Mouse (Mus musculus): ENCODE results near the gene Trappc1. TPM values are rescaled to one million over a fixed set of nuclear protein-coding genes. Genes with fewer than 3 reads are reported as not detected.

Trappc1 gene
- polyA plus RNA-seq, 1 experiment from 2014 or later = 162 TPM

DNA sequence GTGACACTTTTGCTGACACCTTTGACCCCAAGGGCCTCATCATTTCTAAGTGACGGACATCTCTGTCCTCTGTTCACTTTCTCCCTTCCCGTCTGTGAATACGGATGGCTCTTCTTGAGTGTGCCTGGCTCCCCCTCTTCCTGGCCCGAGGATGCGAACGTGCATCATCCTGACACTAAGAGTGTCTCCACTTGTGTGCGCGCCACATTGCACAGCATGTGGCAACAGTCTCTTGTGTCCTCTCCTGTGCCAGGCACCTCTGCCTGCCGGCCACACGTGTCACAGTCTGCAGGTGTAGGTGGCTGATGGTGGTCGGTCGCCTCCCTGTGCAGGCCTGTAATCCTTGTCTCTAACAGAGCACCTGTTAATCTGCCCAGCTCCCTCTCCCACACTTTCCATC lies 47.8 kb downstream of the Trappc1 start:
- Histone ChIP-seq H3K4me1 (replicated peaks; ENCODE audit: control insufficient read depth, insufficient read depth, low read length) (peaks cover 27% of the 10 kb centered on the region), H3K27me3 (replicated peaks; ENCODE audit: control insufficient read depth, insufficient read depth, low read length) (no peaks in the 10 kb centered on the region), H3K9ac (replicated peaks; ENCODE audit: low read depth, low read length) (peak overlapping the region; percentile 41), H3K4me2 (ENCODE audit: low read length) (peak overlapping the region; percentile 45), H3K4me3 (replicated peaks; ENCODE audit: low read length) (peak overlapping the region; percentile 2; the same call in 1 of the 2 replicates), H3K9me3 (ENCODE audit: control insufficient read depth, low read length) (no peaks in the 10 kb centered on the region), H3K27ac (ENCODE audit: low read length) (peak overlapping the region; percentile 95), H3K36me3 (ENCODE audit: control insufficient read depth, insufficient read depth) (no peaks in the 10 kb centered on the region)
- ATAC-seq = peak; percentile 9; the same call in 1 of the 2 replicates
- WGBS = 28% methylated on average over 12 of the region's 12 CpGs

DNA sequence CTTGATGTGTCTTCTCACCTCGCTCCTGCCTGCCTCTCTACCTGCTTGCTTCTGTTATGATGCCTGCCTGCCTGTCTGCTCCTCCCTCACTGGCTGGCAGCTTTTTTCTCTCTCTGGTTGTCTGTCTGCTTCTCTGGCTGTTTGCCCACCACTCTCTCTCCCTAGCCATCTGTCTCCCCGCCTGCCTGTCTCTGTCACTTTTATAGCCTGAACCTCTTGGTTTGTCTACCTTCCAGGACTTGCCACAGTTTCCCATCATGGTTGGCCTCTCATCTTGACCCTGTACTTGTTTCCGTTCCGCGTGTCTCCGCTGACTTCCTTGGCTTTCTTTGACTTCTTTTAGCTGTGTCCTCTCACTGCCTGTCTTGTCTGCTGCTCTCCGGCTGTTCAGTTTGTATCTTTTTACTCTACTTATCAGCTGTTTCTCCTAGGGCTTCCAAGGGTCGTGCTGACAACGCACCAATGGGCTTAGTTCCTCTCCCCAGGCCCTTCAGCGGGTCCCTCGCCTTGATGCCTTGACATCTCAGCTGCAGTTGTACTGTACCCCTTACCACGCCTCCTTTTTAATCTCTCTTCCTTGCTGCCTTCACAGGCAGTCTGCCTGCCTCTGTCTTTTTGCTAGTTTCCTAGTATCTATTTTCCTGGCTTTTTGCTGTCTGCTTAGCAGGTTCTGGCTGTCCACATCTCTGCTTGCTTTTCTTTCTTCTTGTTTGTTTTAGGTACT lies 48.4 kb downstream of the Trappc1 start:
- ATAC-seq = peak; percentile 43
- H3K4me3 ChIP-seq (replicated peaks; ENCODE audit: low read length) = peak overlapping the region; percentile 2; the same call in 1 of the 2 replicates
- H3K36me3 ChIP-seq (ENCODE audit: control insufficient read depth, insufficient read depth) = no peaks in the 10 kb centered on the region
- 29% methylated on average over 12 of the region's 12 CpGs for WGBS
- H3K9ac ChIP-seq (replicated peaks; ENCODE audit: low read depth, low read length) = peak overlapping the region; percentile 41; the same call in 1 of the 2 replicates
- peak overlapping the region; percentile 95 for H3K27ac ChIP-seq (ENCODE audit: low read length)
- peaks cover 27% of the 10 kb centered on the region for H3K4me1 ChIP-seq (replicated peaks; ENCODE audit: control insufficient read depth, insufficient read depth, low read length)
- peak overlapping the region; percentile 45 for H3K4me2 ChIP-seq (ENCODE audit: low read length)
- no peaks in the 10 kb centered on the region for H3K27me3 ChIP-seq (replicated peaks; ENCODE audit: control insufficient read depth, insufficient read depth, low read length)
- H3K9me3 ChIP-seq (ENCODE audit: control insufficient read depth, low read length) = no peaks in the 10 kb centered on the region

DNA sequence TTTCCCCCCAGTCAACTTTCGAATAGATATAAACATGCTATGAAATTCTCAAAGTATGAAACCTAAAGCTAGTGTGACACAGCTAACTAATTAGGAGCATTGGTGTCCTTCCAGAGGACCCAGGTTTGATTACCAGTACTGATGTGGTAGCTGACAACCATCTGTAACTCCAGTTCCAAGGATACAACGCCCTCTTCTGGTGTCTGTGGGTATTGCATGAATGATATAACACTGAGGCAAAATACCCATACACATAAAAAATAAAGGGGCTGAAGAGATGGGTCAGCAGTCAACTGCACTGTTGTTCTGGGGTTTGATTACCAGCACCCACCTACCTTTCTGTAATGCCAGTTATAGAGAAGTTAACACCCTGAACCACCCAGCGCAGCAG lies 49.0 kb downstream of the Trappc1 start:
- Histone ChIP-seq H3K4me3 (replicated peaks; ENCODE audit: low read length) (no peak overlapping the region), H3K4me2 (ENCODE audit: low read length) (no peak overlapping the region), H3K27ac (ENCODE audit: low read length) (peak overlapping the region; percentile 95), H3K27me3 (replicated peaks; ENCODE audit: control insufficient read depth, insufficient read depth, low read length) (no peaks in the 10 kb centered on the region), H3K9ac (replicated peaks; ENCODE audit: low read depth, low read length) (no peak overlapping the region), H3K36me3 (ENCODE audit: control insufficient read depth, insufficient read depth) (no peaks in the 10 kb centered on the region), H3K9me3 (ENCODE audit: control insufficient read depth, low read length) (no peaks in the 10 kb centered on the region), H3K4me1 (replicated peaks; ENCODE audit: control insufficient read depth, insufficient read depth, low read length) (peaks cover 27% of the 10 kb centered on the region)
- no peak for ATAC-seq
- 64% methylated on average over 3 of the region's 3 CpGs for WGBS

DNA sequence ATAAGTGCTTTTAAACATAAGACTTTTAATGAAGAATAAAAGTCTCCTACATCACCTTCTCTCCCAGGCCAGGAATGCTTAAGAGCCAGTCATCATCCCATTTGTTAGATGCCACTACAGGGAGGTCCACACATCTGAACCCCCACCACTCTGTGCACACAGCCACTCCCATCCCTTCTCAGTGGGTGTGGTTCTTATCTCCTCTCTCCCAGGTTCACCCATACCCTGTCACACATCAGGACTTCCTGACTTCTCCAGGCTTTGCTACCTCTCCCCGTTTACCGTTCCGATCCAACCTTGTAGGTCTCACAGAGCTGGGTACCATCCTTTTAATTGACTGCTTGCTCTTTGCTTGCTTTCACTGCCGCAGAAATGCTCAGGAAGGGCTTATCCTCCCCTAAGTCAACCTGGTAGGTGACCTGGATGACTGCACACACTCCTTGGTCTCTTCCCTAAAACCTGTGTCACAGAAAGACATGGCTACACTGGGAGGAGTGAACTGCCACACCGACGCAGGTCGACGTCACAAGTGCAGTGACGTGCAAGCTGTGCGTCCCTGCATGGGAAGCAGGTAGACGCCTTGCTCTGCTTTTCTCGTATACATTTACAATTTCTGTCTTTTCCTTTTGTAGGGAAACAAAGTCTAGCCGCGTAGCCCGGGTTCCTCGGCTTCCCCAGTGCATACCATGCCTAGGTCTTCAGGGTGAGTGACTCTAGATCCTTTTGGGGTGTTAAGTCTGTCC lies 49.6 kb downstream of the Trappc1 start:
- WGBS = 92% methylated on average over 16 of the region's 16 CpGs

More for the DNA sequence above, 49.6 kb downstream of the Trappc1 start:
- no peaks in the 10 kb centered on the region for H3K9me3 ChIP-seq (ENCODE audit: control insufficient read depth, low read length)
- H3K27me3 ChIP-seq (replicated peaks; ENCODE audit: control insufficient read depth, insufficient read depth, low read length) = no peaks in the 10 kb centered on the region
- H3K4me3 ChIP-seq (replicated peaks; ENCODE audit: low read length) = no peak overlapping the region
- peak overlapping the region; percentile 95 for H3K27ac ChIP-seq (ENCODE audit: low read length)
- no peak for ATAC-seq
- peaks cover 27% of the 10 kb centered on the region for H3K4me1 ChIP-seq (replicated peaks; ENCODE audit: control insufficient read depth, insufficient read depth, low read length)
- no peaks in the 10 kb centered on the region for H3K36me3 ChIP-seq (ENCODE audit: control insufficient read depth, insufficient read depth)
- no peak overlapping the region for H3K4me2 ChIP-seq (ENCODE audit: low read length)
- H3K9ac ChIP-seq (replicated peaks; ENCODE audit: low read depth, low read length) = no peak overlapping the region

Other genes starting within 250 kb of the Trappc1 start
- 217 and 259 TPM in 2 replicates for gene Vamp2, start 235.5 kb upstream of the Trappc1 start, polyA plus RNA-seq (2015; fragmentation: Nextera tagmentation; extraction: Ambion mirVana)
- gene Per1, start 228.8 kb upstream of the Trappc1 start, polyA plus RNA-seq (2015; fragmentation: Nextera tagmentation; extraction: Ambion mirVana) = 11.8 and 12.1 TPM in 2 replicates
- gene Hes7, start 203.6 kb upstream of the Trappc1 start, polyA plus RNA-seq (2015; fragmentation: Nextera tagmentation; extraction: Ambion mirVana) = 0.26 and 0.67 TPM in 2 replicates
- 0.39 and 0.71 TPM in 2 replicates for gene 9130213A22Rik, start 201.4 kb upstream of the Trappc1 start, polyA plus RNA-seq (2015; fragmentation: Nextera tagmentation; extraction: Ambion mirVana)
- 2.8 and 3.5 TPM in 2 replicates for gene Aloxe3, start 198.1 kb upstream of the Trappc1 start, polyA plus RNA-seq (2015; fragmentation: Nextera tagmentation; extraction: Ambion mirVana)
- gene Alox12b, start 167.0 kb upstream of the Trappc1 start, polyA plus RNA-seq (2015; fragmentation: Nextera tagmentation; extraction: Ambion mirVana) = 0.12 TPM in 1 of 2 replicates, not detected in the other
- 0.29 TPM in 1 of 2 replicates, not detected in the other for gene Alox8, start 126.1 kb upstream of the Trappc1 start, polyA plus RNA-seq (2015; fragmentation: Nextera tagmentation; extraction: Ambion mirVana)
- 0.56 and 0.68 TPM in 2 replicates for gene Gucy2e, start 86.9 kb upstream of the Trappc1 start, polyA plus RNA-seq (2015; fragmentation: Nextera tagmentation; extraction: Ambion mirVana)
- 31.0 and 32.5 TPM in 2 replicates for gene Cntrob, start 205 bp upstream of the Trappc1 start, polyA plus RNA-seq (2015; fragmentation: Nextera tagmentation; extraction: Ambion mirVana)
- gene Kcnab3, start 2.3 kb downstream of the Trappc1 start, polyA plus RNA-seq (2015; fragmentation: Nextera tagmentation; extraction: Ambion mirVana) = 5.7 and 6.0 TPM in 2 replicates
- gene Rnf227, start 16.5 kb downstream of the Trappc1 start, polyA plus RNA-seq (2015; fragmentation: Nextera tagmentation; extraction: Ambion mirVana) = 109 and 144 TPM in 2 replicates
- gene Chd3, start 45.4 kb downstream of the Trappc1 start, polyA plus RNA-seq (2015; fragmentation: Nextera tagmentation; extraction: Ambion mirVana) = 132 and 146 TPM in 2 replicates
- 79.2 and 86.1 TPM in 2 replicates for gene Naa38, start 71.5 kb downstream of the Trappc1 start, polyA plus RNA-seq (2015; fragmentation: Nextera tagmentation; extraction: Ambion mirVana)
- gene Cyb5d1, start 71.7 kb downstream of the Trappc1 start, polyA plus RNA-seq (2015; fragmentation: Nextera tagmentation; extraction: Ambion mirVana) = 42.5 and 44.2 TPM in 2 replicates
- gene Tmem88, start 74.3 kb downstream of the Trappc1 start, polyA plus RNA-seq (2015; fragmentation: Nextera tagmentation; extraction: Ambion mirVana) = 5.9 and 6.2 TPM in 2 replicates
- 48.4 and 52.8 TPM in 2 replicates for gene Kdm6b, start 89.7 kb downstream of the Trappc1 start, polyA plus RNA-seq (2015; fragmentation: Nextera tagmentation; extraction: Ambion mirVana)
- 3.5 and 3.7 TPM in 2 replicates for gene Dnah2, start 225.1 kb downstream of the Trappc1 start, polyA plus RNA-seq (2015; fragmentation: Nextera tagmentation; extraction: Ambion mirVana)
- gene Efnb3, start 236.2 kb downstream of the Trappc1 start, polyA plus RNA-seq (2015; fragmentation: Nextera tagmentation; extraction: Ambion mirVana) = 95.7 and 123 TPM in 2 replicates